Mouse (Mus musculus): ENCODE measurements around the gene Mtrr. TPM values are rescaled to one million over a fixed set of nuclear protein-coding genes. Genes with fewer than 3 reads are reported as not detected.
A peak's percentile ranks its signal among the peaks of the same experiment; 100 is the strongest.
"Not testable (repeated sequence)": the region's sequence is repeated elsewhere in the genome, so short reads cannot be mapped to it uniquely, and the experiment has no call there.

Mtrr gene
- total RNA-seq, 2 experiments from 2014 or later, result 6.6 to 8.0 TPM

GRCm38 (mm10) chr13:68569589-68570336 lies 12.2 kb downstream of the Mtrr start:
- ATAC-seq (ENCODE audit: poor library complexity, severe bottlenecking), result peak; percentile 75

DNA sequence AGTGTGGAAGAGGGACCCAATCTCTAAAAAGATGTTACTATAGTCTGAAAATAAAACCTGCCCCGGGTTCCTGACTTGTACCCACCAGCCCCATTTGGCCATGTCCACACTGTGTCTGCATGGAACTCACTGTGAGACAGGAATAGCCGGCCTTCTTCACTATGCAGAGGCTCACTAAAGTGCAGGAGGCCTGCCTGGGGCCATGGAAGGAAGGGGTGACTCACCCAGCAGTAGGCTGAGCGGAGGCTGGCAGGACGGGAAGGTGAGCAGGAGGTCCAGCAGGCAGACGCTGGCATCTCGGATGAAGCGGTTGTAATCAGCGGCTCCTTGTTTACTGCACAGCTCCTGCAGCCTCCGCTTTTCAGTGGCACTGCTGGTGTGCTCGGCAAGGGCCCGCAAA lies 13.4 kb downstream of the Mtrr start:
- ATAC-seq (ENCODE audit: poor library complexity, severe bottlenecking), result no peak

DNA sequence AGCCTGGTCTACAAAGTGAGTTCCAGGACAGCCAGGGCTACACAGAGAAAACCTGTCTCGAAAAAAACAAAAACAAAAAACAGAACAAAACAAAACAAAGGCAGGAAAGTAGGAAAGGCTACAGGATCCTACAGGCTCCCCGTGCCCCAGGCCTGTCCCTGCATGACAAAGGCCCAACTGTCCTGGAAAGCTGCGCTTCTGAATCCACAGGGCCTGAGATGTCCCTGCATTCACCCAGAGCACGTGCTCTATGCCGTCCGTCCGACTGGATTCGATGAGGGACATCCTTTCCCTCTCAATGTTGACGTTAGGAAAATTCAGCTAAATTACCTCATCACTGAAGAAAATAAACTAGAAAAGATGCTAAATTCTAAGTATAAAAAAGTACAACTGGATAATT lies 13.8 kb downstream of the Mtrr start:
- ATAC-seq (ENCODE audit: poor library complexity, severe bottlenecking), result no peak

GRCm38 (mm10) chr13:68553391-68553790 lies 28.6 kb downstream of the Mtrr start:
- not testable (repeated sequence) for ATAC-seq (ENCODE audit: poor library complexity, severe bottlenecking)

Other genes with a start within 250 kb of the Mtrr start
- 13.6 and 14.4 TPM in 2 replicates for gene Fastkd3, start 85 bp upstream of the Mtrr start, total RNA-seq (2015)
- 5.3 and 7.2 TPM in 2 replicates for gene Fastkd3, start 85 bp upstream of the Mtrr start, total RNA-seq (2017)
- gene 1700001L19Rik, start 15.3 kb upstream of the Mtrr start, total RNA-seq (2015), result not detected in 2 replicates
- not detected in 2 replicates for gene 1700001L19Rik, start 15.3 kb upstream of the Mtrr start, total RNA-seq (2017)

Data from megakaryocyte, adult 5-6 weeks (primary cell).